Mouse (Mus musculus) olfactory bulb, adult 2 months (tissue): ENCODE data around the gene Casc3. TPM values are rescaled to one million over a fixed set of nuclear protein-coding genes. Genes with fewer than 3 reads are reported as not detected.

Source experiments
- H3K27ac ChIP-seq: fragments of 200-500 bp; 2 replicates; pipeline ENCODE4 v1.5.1; 2012; ENCODE audit warnings: low read depth, low read length; ENCODE audit not compliant: insufficient read depth
- H3K4me1 ChIP-seq: fragments of 200-500 bp; 2 replicates; pipeline ENCODE4 v1.6.1; 2012; ENCODE audit warnings: low read length; ENCODE audit not compliant: control insufficient read depth, insufficient read depth
- H3K4me3 ChIP-seq: fragments of 200-500 bp; 2 replicates; pipeline ENCODE4 v1.5.1; 2012; ENCODE audit warnings: mild to moderate bottlenecking, low read depth, low read length, moderate library complexity; ENCODE audit not compliant: insufficient read depth
- CTCF ChIP-seq: fragments of 200-500 bp; IDR thresholded peaks from 2 replicates; pipeline ENCODE4 v1.5.1; 2012; ENCODE audit warnings: low read depth, mild to moderate bottlenecking, low read length, moderate library complexity; ENCODE audit not compliant: insufficient read depth
- POLR2A ChIP-seq: fragments of 200-500 bp; IDR thresholded peaks from 2 replicates; pipeline ENCODE4 v1.6.1; 2012; ENCODE audit warnings: mild to moderate bottlenecking, low read depth, low read length, moderate library complexity; ENCODE audit not compliant: insufficient read depth
- WGBS: fragments of 180-500 bp; shearing (Covaris S2); methylation state at CpG from one replicate; pipeline ENCODE4 v1.1.7; 2018; 5-methylcytosine and 5-hydroxymethylcytosine counted together
- polyA plus RNA-seq: library from polyadenylated mRNA; stranded (reverse); fragments of >200 nt; gene quantifications from 2 replicates; pipeline ENCODE4 v1.2.4, GENCODE M21; 2012; ENCODE audit warnings: low replicate concordance; ENCODE audit not compliant: missing spikeins, insufficient read depth, insufficient read length

The Casc3 gene
- polyA plus RNA-seq, 1 experiment: not detected

DNA sequence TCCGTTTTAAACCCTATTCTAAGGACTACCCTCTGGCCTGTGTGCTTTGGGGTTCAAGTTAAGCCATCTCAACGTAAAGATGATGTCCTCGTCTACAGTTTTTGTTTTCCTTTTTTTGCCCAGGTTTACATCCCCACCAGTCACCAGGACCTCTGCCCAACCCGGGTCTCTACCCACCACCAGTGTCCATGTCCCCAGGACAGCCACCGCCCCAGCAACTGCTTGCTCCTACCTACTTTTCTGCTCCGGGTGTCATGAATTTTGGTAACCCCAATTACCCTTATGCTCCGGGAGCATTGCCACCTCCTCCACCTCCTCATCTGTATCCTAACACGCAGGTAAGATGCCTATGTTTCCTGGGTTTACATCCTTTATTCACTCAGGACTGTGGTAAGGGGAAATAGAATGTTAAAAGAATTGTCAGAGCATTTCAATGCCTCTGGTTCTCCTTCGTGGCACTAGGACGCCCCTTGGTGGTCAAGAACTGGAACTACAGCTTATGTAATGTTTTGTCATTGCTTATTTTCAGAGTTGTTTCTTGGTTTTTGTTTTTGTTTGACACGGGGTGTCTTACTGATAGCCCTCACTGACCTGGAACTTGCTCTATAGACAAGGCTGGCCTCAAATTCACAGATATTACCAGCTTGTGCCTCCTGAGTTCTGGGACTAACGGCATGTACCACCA, 24.5 kb downstream of the Casc3 start:
- Histone ChIP-seq H3K27ac (peak overlapping the region; percentile 46; the same call in 1 of the 2 replicates), H3K4me1 (no peaks in the 10 kb centered on the region), H3K4me3 (no peak overlapping the region)
- 59% methylated on average over 12 of the region's 12 CpGs for WGBS
- TF ChIP-seq POLR2A (no peak), CTCF (no peak)

DNA sequence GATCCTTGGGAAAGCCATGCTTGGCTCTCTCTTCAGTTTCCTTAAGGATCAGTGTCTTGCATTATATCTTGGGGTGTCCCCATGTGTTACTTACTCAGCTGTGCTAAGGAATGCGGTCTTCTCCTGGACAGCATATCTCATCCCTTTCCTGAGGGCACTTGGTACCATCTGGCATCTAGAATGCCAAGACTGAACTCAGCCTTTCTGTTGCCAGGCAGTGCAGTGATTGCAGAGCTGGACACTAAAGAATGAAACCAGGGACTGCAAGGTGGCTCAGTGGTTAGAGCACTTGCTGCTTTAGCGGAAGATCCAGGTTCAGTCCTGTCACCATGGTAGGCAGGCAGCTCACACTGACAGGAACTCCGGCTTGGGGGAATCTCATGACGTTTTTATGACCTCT, 25.2 kb downstream of the Casc3 start:
- Histone ChIP-seq H3K4me1 (no peaks in the 10 kb centered on the region; the same call in 1 of the 2 replicates), H3K27ac (no peak overlapping the region), H3K4me3 (no peak overlapping the region)
- no peak for TF ChIP-seq CTCF
- no peak for TF ChIP-seq POLR2A
- 79% methylated on average over 4 of the region's 4 CpGs for WGBS

DNA sequence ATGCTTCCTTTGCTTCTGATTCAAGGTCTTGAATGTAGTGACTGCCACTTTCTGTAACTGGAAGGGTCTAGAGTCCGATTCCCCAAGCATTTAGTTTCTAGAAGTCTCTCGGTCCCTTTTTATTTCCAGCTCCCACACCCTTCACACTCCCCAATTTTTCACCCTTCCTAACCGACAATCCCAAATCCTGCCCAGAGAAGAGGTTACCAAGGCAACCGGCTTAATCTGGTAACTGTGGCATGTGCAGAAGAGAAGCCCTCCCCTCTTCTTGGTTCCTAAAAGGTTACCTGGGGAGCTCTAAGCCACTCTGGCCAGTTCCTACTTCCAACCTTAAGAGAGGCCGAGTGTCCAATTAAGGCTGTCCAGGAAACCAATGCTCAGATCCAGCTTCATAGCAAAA, 30.6 kb downstream of the Casc3 start:
- Histone ChIP-seq H3K4me1 (peaks cover 25% of the 10 kb centered on the region), H3K4me3 (no peak overlapping the region), H3K27ac (peak overlapping the region; percentile 29; the same call in 1 of the 2 replicates)
- TF ChIP-seq POLR2A (no peak), CTCF (no peak)
- 21% methylated on average over 5 of the region's 5 CpGs for WGBS

DNA sequence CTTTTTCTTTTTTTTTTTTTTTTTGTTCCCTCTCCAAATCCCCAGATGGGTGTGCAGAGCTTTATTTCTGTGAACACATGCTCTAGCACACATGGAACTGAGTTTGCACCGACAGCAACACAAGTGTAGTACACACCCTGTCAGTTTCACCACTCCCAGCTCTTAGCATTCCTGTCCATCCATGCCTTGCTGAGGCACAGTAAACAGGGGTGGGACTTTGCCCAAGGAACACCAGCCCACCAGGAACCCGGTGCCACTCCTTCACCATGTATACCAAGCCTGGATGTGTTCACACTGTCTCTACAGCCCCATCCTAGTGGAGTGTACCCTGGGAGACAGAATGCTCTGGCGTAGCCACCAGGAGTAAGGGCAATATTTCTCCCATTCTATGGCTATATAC, 31.0 kb downstream of the Casc3 start:
- Histone ChIP-seq H3K27ac (peak overlapping the region; percentile 13; the same call in 1 of the 2 replicates), H3K4me1 (peaks cover 26% of the 10 kb centered on the region), H3K4me3 (no peak overlapping the region)
- no peak for TF ChIP-seq CTCF
- TF ChIP-seq POLR2A: no peak
- WGBS: 40% methylated on average over 3 of the region's 3 CpGs

DNA sequence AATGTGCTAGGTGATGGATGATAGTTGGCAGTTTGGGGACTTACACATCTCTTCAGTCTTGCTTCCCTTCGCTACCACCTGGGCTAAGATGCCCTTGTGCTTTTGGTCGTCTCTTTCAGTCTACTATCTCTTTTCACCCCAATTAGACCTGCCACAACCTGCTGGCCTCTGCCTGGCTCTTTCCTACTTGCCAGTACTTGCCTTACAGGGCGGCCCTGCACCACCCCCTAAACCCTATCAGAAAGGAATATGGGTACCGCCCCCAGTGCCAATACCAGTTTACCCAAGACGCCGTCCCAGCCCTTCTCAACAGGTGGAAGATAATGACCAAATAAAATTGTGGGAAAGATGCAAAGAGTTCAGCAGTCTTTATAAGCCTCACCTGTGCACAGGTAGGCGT, 31.4 kb downstream of the Casc3 start:
- Histone ChIP-seq H3K4me1 (peaks cover 28% of the 10 kb centered on the region), H3K4me3 (no peak overlapping the region), H3K27ac (no peak overlapping the region; the same call in 1 of the 2 replicates)
- 27% methylated on average over 7 of the region's 7 CpGs for WGBS
- TF ChIP-seq POLR2A (no peak), CTCF (no peak)

DNA sequence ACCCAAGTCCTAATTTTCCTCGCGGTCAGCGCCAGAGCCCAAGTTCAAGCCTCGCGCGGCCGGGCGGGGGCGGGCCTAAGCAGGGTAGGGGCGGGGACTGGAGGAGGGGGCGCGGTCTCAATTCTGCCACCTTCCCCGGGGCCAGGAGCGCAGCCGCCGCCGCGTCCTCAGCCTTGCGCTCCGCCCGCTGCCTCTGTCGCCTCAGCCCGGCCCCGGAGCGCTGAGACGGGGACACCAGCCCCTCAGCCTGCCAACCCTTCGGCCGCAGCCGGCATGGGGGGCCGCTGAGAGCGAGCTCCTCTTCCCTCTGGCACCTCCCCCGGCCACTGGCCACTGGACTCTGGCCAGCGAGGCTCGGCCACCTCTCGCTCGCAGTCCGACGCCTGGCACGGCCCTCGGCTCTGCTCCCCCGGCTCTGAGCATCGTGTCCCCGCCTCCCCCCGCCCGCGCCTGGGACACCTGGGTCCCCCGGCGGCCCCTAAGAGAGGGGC, 32.0 kb downstream of the Casc3 start, which contains the start of gene Rapgefl1:
Gene Rapgefl1, plus strand, starts transcription at position 135 of the 491 bp plus-strand sequence.
- peak within 1 kb of the TSS; percentile 67; the same call in 1 of the 2 replicates for H3K27ac ChIP-seq
- TF ChIP-seq POLR2A (peak; percentile 82), CTCF (no peak)
- WGBS: under 1% methylated on average over 48 of the region's 48 CpGs
- peaks cover 28% of the 10 kb centered on the region for H3K4me1 ChIP-seq
- peak within 1 kb of the TSS; percentile 66 for H3K4me3 ChIP-seq

DNA sequence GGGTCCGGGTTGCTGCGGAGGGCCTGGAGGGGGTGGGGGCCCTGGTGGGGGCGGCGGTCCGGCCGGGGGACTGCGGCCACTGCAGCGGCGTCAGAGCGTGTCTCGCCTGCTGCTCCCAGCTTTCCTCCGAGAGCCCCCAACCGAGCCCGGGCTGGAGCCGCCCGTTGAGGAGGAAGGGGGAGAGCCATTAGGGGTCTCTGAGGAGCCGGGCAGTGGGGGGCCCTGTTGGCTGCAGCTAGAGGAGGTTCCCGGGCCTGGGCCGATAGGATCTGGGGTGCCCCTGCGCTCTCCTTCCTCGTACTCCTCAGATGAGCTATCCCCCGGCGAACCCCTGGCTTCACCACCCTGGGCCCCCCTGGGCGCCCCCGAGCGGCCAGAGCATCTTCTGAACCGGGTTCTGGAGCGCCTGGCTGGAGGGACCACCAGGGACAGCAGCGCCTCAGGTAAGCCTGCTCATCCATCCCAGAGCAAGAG, 32.6 kb downstream of the Casc3 start:
- no peak overlapping the region for H3K27ac ChIP-seq
- 2% methylated on average over 29 of the region's 29 CpGs for WGBS
- H3K4me1 ChIP-seq: peaks cover 28% of the 10 kb centered on the region
- TF ChIP-seq POLR2A: no peak
- TF ChIP-seq CTCF: no peak
- peak overlapping the region; percentile 66 for H3K4me3 ChIP-seq

DNA sequence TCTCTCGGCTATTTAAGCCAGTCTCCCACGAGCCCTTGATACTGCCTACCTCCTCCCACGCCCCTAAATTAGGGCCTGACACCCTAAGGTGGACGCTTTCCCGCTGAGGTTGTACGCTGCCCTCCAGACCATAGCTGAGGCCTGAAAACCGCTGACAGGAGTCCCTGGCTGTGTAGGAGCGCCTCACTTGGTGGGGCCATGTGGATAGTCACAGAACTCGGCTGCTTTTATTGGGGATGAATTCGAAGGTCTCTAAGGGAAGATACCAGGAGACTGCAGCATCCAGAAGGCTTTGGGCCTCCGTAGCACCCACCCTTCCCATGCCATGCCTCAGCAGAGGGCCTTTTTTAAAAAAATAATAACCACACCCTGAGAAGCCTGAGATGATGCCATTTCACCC, 33.2 kb downstream of the Casc3 start:
- Histone ChIP-seq H3K27ac (peak overlapping the region; percentile 67), H3K4me1 (peaks cover 28% of the 10 kb centered on the region), H3K4me3 (peak overlapping the region; percentile 66)
- WGBS: 30% methylated on average over 11 of the region's 11 CpGs
- no peak for TF ChIP-seq POLR2A
- no peak for TF ChIP-seq CTCF

DNA sequence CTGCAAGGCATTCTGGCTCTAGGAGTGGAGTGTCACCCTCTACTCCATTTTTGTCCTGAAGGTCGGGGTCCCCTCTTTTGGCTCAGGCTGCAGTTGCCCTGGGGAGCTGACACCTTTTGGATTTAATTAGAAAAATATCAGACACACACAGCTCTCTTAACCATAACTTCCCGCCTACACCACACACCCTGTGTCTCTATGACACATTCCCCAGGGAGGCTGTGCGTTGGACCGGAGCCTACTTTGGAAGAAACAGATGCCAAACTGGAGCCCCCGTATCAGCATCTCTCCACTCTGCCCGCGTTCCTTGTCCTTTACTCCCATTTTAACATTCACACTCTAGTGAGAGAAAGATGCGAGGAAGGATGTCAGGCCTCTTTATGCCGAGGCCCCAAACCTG, 33.8 kb downstream of the Casc3 start:
- WGBS: 22% methylated on average over 9 of the region's 9 CpGs
- H3K27ac ChIP-seq: peak overlapping the region; percentile 67
- peaks cover 28% of the 10 kb centered on the region for H3K4me1 ChIP-seq
- TF ChIP-seq POLR2A: no peak
- no peak for TF ChIP-seq CTCF
- H3K4me3 ChIP-seq: peak overlapping the region; percentile 41

DNA sequence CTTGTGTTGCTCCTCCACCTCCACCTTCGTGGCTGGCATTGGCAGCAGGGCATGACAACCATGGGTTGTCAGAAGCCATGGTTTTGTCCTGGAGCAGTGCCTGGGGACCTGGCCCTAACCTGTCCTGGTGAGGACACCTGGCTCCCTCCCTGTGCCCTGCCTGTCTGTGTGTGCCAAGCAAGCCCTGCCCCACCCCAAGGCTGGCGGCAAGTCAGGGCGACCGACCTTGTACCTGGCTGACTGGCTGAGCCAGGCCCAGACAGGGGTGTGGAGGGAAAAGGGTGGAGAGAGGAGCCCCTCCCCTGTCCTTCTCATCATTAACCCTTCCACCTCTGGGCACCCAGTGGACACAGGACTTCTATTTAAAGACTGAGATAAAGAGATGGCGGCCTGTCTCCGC, 34.7 kb downstream of the Casc3 start:
- H3K27ac ChIP-seq: no peak overlapping the region
- WGBS: 62% methylated on average over 6 of the region's 6 CpGs
- H3K4me1 ChIP-seq: peaks cover 28% of the 10 kb centered on the region
- no peak overlapping the region for H3K4me3 ChIP-seq
- TF ChIP-seq POLR2A (no peak), CTCF (no peak)
